Mouse (Mus musculus) forebrain, embryonic 15.5 days (tissue): Measurements from ENCODE around the gene Siah1a. TPM values are rescaled to one million over a fixed set of nuclear protein-coding genes. Genes with fewer than 3 reads are reported as not detected.

Experiments used
- ATAC-seq: fragments of 200-750 bp; cut with Nextera tagmentation; replicated peaks from 2 replicates; pipeline ENCODE4 v1.8.0; 2017; ENCODE audit warnings: mild to moderate bottlenecking, moderate TSS enrichment, moderate library complexity
- H3K27ac ChIP-seq: fragments of 300-500 bp; sonication (generic); replicated peaks from 2 replicates; pipeline ENCODE4 v1.5.1; 2015; ENCODE audit warnings: mild to moderate bottlenecking, inconsistent platforms
- H3K27me3 ChIP-seq: fragments of 300-500 bp; sonication (generic); 2 replicates; pipeline ENCODE4 v1.6.1; 2015; ENCODE audit warnings: inconsistent platforms
- H3K36me3 ChIP-seq: fragments of 300-500 bp; sonication (generic); 2 replicates; pipeline ENCODE4 v1.6.1; 2015; ENCODE audit warnings: mild to moderate bottlenecking, inconsistent platforms
- H3K4me1 ChIP-seq: fragments of 300-500 bp; sonication (generic); 2 replicates; pipeline ENCODE4 v1.6.1; 2015; ENCODE audit warnings: inconsistent platforms
- H3K4me2 ChIP-seq: fragments of 300-500 bp; sonication (generic); replicated peaks from 2 replicates; pipeline ENCODE4 v1.6.1; 2015; ENCODE audit warnings: mild to moderate bottlenecking, inconsistent platforms
- H3K4me3 ChIP-seq: fragments of 300-500 bp; sonication (generic); 2 replicates; pipeline ENCODE4 v1.5.1; 2015; ENCODE audit warnings: mild to moderate bottlenecking, inconsistent platforms
- H3K9ac ChIP-seq: fragments of 300-500 bp; sonication (generic); replicated peaks from 2 replicates; pipeline ENCODE4 v1.6.1; 2015; ENCODE audit warnings: mild to moderate bottlenecking, inconsistent platforms
- H3K9me3 ChIP-seq: fragments of 300-500 bp; sonication (generic); 2 replicates; pipeline ENCODE4 v1.6.1; 2016; ENCODE audit warnings: inconsistent platforms
- WGBS: fragments of 180-500 bp; shearing (Covaris S2); methylation state at CpG from one replicate; pipeline ENCODE4 v1.1.7; 2015; ENCODE audit warnings: mixed read lengths; 5-methylcytosine and 5-hydroxymethylcytosine counted together
- polyA plus RNA-seq: library from polyadenylated mRNA; unstranded; fragments of >200 nt; fragmentation: Nextera tagmentation; extraction: Ambion mirVana; gene quantifications from 2 replicates; pipeline ENCODE4 v1.2.1, GENCODE M21; 2015

The Siah1a gene
- polyA plus RNA-seq, 1 experiment from 2014 or later, result 112 TPM

- Histone ChIP-seq H3K27ac (no peak overlapping the region), H3K9me3 (no peaks in the 10 kb centered on the region), H3K9ac (no peak overlapping the region), H3K27me3 (no peaks in the 10 kb centered on the region), H3K36me3 (no peaks in the 10 kb centered on the region), H3K4me2 (no peak overlapping the region), H3K4me3 (no peak overlapping the region), H3K4me1 (peaks cover 41% of the 10 kb centered on the region)
- ATAC-seq, result no peak
Measured at GRCm38 (mm10) chr8:86741627-86742026, 4.1 kb downstream of the Siah1a start.

- Histone ChIP-seq H3K4me1 (peaks cover 36% of the 10 kb centered on the region), H3K4me3 (no peak overlapping the region), H3K27me3 (no peaks in the 10 kb centered on the region), H3K4me2 (no peak overlapping the region), H3K9me3 (no peaks in the 10 kb centered on the region), H3K9ac (no peak overlapping the region), H3K36me3 (no peaks in the 10 kb centered on the region), H3K27ac (no peak overlapping the region)
- ATAC-seq, result no peak
Measured at GRCm38 (mm10) chr8:86740899-86741298, 4.8 kb downstream of the Siah1a start.

- H3K9ac ChIP-seq, result no peak overlapping the region
- H3K27ac ChIP-seq, result no peak overlapping the region
- H3K4me2 ChIP-seq, result no peak overlapping the region
- ATAC-seq, result no peak
- H3K27me3 ChIP-seq, result no peaks in the 10 kb centered on the region
- H3K4me3 ChIP-seq, result no peak overlapping the region
- H3K4me1 ChIP-seq, result peaks cover 33% of the 10 kb centered on the region
- 63% methylated on average over 3 of the region's 3 CpGs for WGBS
- no peaks in the 10 kb centered on the region for H3K36me3 ChIP-seq
- no peaks in the 10 kb centered on the region for H3K9me3 ChIP-seq
Measured at GRCm38 (mm10) chr8:86735446-86736111, 10.2 kb downstream of the Siah1a start.

- Histone ChIP-seq H3K4me3 (no peak overlapping the region), H3K27me3 (no peaks in the 10 kb centered on the region), H3K9me3 (no peaks in the 10 kb centered on the region), H3K27ac (no peak overlapping the region), H3K4me1 (peaks cover 40% of the 10 kb centered on the region), H3K4me2 (no peak overlapping the region), H3K9ac (no peak overlapping the region), H3K36me3 (no peaks in the 10 kb centered on the region)
- WGBS, result 86% methylated on average over 1 of the region's 1 CpGs
- no peak for ATAC-seq
Measured at GRCm38 (mm10) chr8:86734954-86735353, 10.8 kb downstream of the Siah1a start.

- Histone ChIP-seq H3K4me2 (no peak overlapping the region), H3K4me3 (no peak overlapping the region), H3K9ac (no peak overlapping the region), H3K27ac (0 out of 2 replicates have a peak overlapping the region, but pooled peaks have one; percentile 31), H3K9me3 (no peaks in the 10 kb centered on the region), H3K36me3 (no peaks in the 10 kb centered on the region), H3K4me1 (peaks cover 43% of the 10 kb centered on the region), H3K27me3 (no peaks in the 10 kb centered on the region)
- WGBS, result 52% methylated on average over 4 of the region's 4 CpGs
- ATAC-seq, result no peak
Measured at GRCm38 (mm10) chr8:86734171-86734570, 11.6 kb downstream of the Siah1a start.

- no peak overlapping the region for H3K9ac ChIP-seq
- H3K4me2 ChIP-seq, result no peak overlapping the region
- no peaks in the 10 kb centered on the region for H3K27me3 ChIP-seq
- peaks cover 49% of the 10 kb centered on the region for H3K4me1 ChIP-seq
- 88% methylated on average over 1 of the region's 1 CpGs for WGBS
- H3K36me3 ChIP-seq, result no peaks in the 10 kb centered on the region
- peak overlapping the region; percentile 41 for H3K27ac ChIP-seq
- ATAC-seq, result no peak
- H3K9me3 ChIP-seq, result no peaks in the 10 kb centered on the region
- no peak overlapping the region for H3K4me3 ChIP-seq
Measured at GRCm38 (mm10) chr8:86730860-86731259, 14.9 kb downstream of the Siah1a start.

GRCm38 (mm10) chr8:86730303-86730702, 15.4 kb downstream of the Siah1a start:
- H3K4me2 ChIP-seq, result no peak overlapping the region

GRCm38 (mm10) chr8:86728224-86728950, 17.3 kb downstream of the Siah1a start:
- Histone ChIP-seq H3K27me3 (no peaks in the 10 kb centered on the region), H3K4me3 (no peak overlapping the region), H3K27ac (no peak overlapping the region), H3K9ac (no peak overlapping the region), H3K4me2 (no peak overlapping the region), H3K9me3 (no peaks in the 10 kb centered on the region), H3K36me3 (peaks cover 4% of the 10 kb centered on the region; the same call in 1 of the 2 replicates), H3K4me1 (peaks cover 27% of the 10 kb centered on the region)
- ATAC-seq, result no peak
- 68% methylated on average over 19 of the region's 19 CpGs for WGBS

More at GRCm38 (mm10) chr8:86730303-86730702, 15.4 kb downstream of the Siah1a start:
- 43% methylated on average over 3 of the region's 3 CpGs for WGBS
- H3K36me3 ChIP-seq, result 0 out of 2 replicates have a peak, but pooled peaks cover under 1% of the 10 kb centered on the region
- no peaks in the 10 kb centered on the region for H3K27me3 ChIP-seq
- peaks cover 44% of the 10 kb centered on the region for H3K4me1 ChIP-seq
- no peak for ATAC-seq
- peak overlapping the region; percentile 41; the same call in 1 of the 2 replicates for H3K27ac ChIP-seq
- H3K4me3 ChIP-seq, result no peak overlapping the region
- H3K9me3 ChIP-seq, result no peaks in the 10 kb centered on the region
- no peak overlapping the region for H3K9ac ChIP-seq

- no peaks in the 10 kb centered on the region for H3K27me3 ChIP-seq
- no peak overlapping the region for H3K4me2 ChIP-seq
- H3K4me1 ChIP-seq, result peaks cover 25% of the 10 kb centered on the region
- no peak overlapping the region for H3K4me3 ChIP-seq
- WGBS, result 61% methylated on average over 6 of the region's 6 CpGs
- H3K36me3 ChIP-seq, result peaks cover 13% of the 10 kb centered on the region; the same call in 1 of the 2 replicates
- ATAC-seq, result no peak
- H3K27ac ChIP-seq, result no peak overlapping the region
- H3K9me3 ChIP-seq, result no peaks in the 10 kb centered on the region
- no peak overlapping the region for H3K9ac ChIP-seq
Measured at GRCm38 (mm10) chr8:86726959-86727358, 18.8 kb downstream of the Siah1a start.

- no peak overlapping the region for H3K4me3 ChIP-seq
- no peaks in the 10 kb centered on the region for H3K9me3 ChIP-seq
- no peak for ATAC-seq
- H3K27me3 ChIP-seq, result no peaks in the 10 kb centered on the region
- no peaks in the 10 kb centered on the region for H3K4me1 ChIP-seq
- H3K36me3 ChIP-seq, result peaks cover 17% of the 10 kb centered on the region; the same call in 1 of the 2 replicates
- H3K27ac ChIP-seq, result no peak overlapping the region
- no peak overlapping the region for H3K4me2 ChIP-seq
- no peak overlapping the region for H3K9ac ChIP-seq
- 72% methylated on average over 2 of the region's 2 CpGs for WGBS
Measured at GRCm38 (mm10) chr8:86721490-86721889, 24.2 kb downstream of the Siah1a start.

GRCm38 (mm10) chr8:86720756-86721459, 24.8 kb downstream of the Siah1a start:
- Histone ChIP-seq H3K4me3 (no peak overlapping the region), H3K9me3 (no peaks in the 10 kb centered on the region), H3K27ac (no peak overlapping the region), H3K4me2 (no peak overlapping the region), H3K9ac (no peak overlapping the region), H3K4me1 (peaks cover 2% of the 10 kb centered on the region; the same call in 1 of the 2 replicates), H3K36me3 (peaks cover 17% of the 10 kb centered on the region; the same call in 1 of the 2 replicates), H3K27me3 (no peaks in the 10 kb centered on the region)
- 95% methylated on average over 6 of the region's 6 CpGs for WGBS
- no peak; the same call in 1 of the 2 replicates for ATAC-seq

GRCm38 (mm10) chr8:86719368-86719767, 26.4 kb downstream of the Siah1a start:
- no peak overlapping the region for H3K4me2 ChIP-seq
- peaks cover 10% of the 10 kb centered on the region for H3K4me1 ChIP-seq
- H3K9ac ChIP-seq, result no peak overlapping the region
- peaks cover 15% of the 10 kb centered on the region; the same call in 1 of the 2 replicates for H3K36me3 ChIP-seq
- H3K4me3 ChIP-seq, result no peak overlapping the region
- no peaks in the 10 kb centered on the region for H3K9me3 ChIP-seq
- H3K27me3 ChIP-seq, result no peaks in the 10 kb centered on the region
- 90% methylated on average over 1 of the region's 1 CpGs for WGBS
- no peak for ATAC-seq
- H3K27ac ChIP-seq, result no peak overlapping the region
